Mouse (Mus musculus): ENCODE measurements around the gene Naif1. TPM values are rescaled to one million over a fixed set of nuclear protein-coding genes. Genes with fewer than 3 reads are reported as not detected.

Gene Naif1
- total and polyA plus RNA-seq, 3 experiments: 2.7 to 6.5 (median 3.5) TPM

DNA sequence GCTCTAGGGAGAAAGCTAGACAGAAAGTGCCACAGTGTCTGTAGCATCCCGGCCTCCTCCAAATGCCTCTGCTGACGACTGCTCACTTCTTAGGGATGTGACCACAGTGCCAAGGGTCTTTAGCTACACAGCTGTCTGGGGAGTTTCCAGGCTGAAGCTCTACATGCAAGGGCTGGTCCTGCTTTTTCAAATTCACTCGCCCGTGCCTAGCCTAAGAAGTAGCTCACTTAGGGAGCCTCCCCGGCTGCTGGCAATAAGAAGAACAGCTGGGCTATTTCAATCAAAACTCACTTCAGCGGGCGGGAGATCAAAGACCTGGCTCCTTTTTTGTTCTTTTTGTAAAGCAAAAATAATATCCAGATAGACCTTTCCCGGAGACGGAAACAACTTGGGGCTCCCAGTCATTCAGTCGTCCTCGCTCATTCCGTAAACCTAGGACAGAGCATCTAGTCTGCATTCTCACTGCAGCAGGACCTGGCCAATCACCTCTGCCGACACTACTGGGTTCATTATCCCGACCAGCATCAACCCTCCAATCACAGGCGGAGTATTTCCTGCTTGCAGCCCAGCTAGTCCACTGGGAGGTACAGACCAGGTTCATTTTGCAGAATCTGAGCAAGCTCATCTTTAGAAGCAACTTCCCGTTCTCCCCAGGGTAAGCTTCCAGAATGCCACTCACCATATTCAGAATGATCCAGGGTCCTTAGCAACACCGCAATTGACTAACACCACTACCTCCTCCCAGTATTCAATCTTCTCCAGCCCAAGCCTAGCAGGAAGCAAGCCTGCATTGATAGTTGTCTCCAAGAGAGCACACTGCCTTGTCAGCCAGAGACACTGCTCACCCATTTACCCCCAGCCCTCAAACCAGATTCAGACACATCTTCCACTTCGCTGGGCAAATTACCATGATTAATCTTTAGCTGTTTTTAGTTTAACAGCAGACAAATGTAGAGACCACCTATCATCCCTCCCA is 19.3 kb upstream of the Naif1 start:
- dilution Hi-C loops (cut with MboI; ENCODE audit: extremely low pct_ligation_motif_present, extremely low pct_unique_long_range_greater_than_20kb, low sequenced_read_pairs): no loop called here

DNA sequence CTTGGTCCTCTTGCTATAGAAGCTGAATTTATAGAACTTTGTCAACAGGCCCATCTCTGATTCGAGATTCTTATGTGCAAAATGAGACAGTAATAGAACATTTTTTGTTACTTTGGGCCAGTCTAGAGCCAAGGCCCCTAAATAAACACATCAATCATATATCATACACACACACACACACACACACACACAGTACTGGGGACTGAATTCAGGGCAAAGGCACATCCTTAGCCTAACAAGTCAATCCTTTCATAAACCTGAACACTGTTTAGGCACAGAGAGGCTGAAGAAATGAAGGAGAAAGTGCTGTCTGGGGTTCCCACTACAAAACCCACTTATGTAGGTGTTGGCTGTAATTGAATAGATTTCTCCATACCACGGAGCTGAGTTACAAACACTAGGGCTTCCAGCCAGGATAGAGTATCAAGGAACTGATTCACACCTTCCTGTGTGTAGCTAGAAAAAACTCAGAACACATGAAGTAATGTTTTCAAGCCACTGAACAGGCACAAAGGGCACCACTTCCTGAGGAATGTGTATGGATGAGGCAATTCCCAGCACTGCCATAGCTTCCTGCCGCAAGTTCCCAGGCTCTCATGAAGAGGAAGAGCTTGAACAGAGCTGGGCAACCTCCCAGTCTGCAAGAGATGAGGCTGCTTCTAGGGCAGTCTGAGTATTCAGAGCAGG is 13.4 kb upstream of the Naif1 start:
- Histone ChIP-seq H3K36me3 (replicated peaks in 1 of 2; ENCODE audit: control insufficient read depth in 1 of 2, insufficient read depth in 1 of 2, low read length in 1 of 2) (peaks cover 0 to 31% of the 10 kb centered on the region in 2 experiments), H3K27me3 (replicated peaks) (no peaks in the 10 kb centered on the region), H3K4me3 (replicated peaks in 1 of 3; ENCODE audit: low read depth in 2 of 3, low read length in 2 of 3, poor library complexity in 1 of 3) (no peak overlapping the region), H3K4me1 (ENCODE audit: control insufficient read depth in 1 of 2, insufficient read depth in 2 of 2) (peaks cover 7 to 28% of the 10 kb centered on the region in 2 experiments; a peak in 3 of 4 replicates), H3K9ac (ENCODE audit: insufficient read depth, low read depth) (no peak overlapping the region), H3K27ac (ENCODE audit: insufficient read depth, low read depth) (no peak overlapping the region), H3K9me3 (replicated peaks; ENCODE audit: low read length) (no peaks in the 10 kb centered on the region), H3K4me2 (ENCODE audit: insufficient read depth, low read depth, poor library complexity, severe bottlenecking) (no peak overlapping the region), H3K79me2 (replicated peaks; ENCODE audit: control insufficient read depth, extremely low read depth, insufficient read depth, poor library complexity, severe bottlenecking) (peaks cover 10% of the 10 kb centered on the region; the same call in 1 of the 2 replicates)
- dilution Hi-C loops (cut with MboI; ENCODE audit: extremely low pct_ligation_motif_present, extremely low pct_unique_long_range_greater_than_20kb, low sequenced_read_pairs) (no loop called here), in situ Hi-C loops (cut with MboI; ENCODE audit: low pct_ligation_motif_present, low pct_unique_long_range_greater_than_20kb, low sequenced_read_pairs) (no loop called here)
- no peak for DNase-seq (ENCODE audit: extremely low read depth)
- no peak for TF ChIP-seq EP300 (IDR thresholded peaks at IDR 0.05; ENCODE audit: low read length)
- TF ChIP-seq POLR2A (IDR thresholded peaks at IDR 0.05; ENCODE audit: low read depth, low read length): no peak
- TF ChIP-seq SMC3 (IDR thresholded peaks at IDR 0.05; ENCODE audit: low read depth, low read length): no peak
- TF ChIP-seq POLR2AphosphoS2 (IDR thresholded peaks at IDR 0.05; ENCODE audit: low read depth, low read length): no peak
- TF ChIP-seq RAD21 (IDR thresholded peaks at IDR 0.05; ENCODE audit: low read depth, low read length): no peak
- no peak for TF ChIP-seq JUND (conservative IDR thresholded peaks at IDR 0.05; ENCODE audit: low read depth, low read length)
- TF ChIP-seq ELF1 (IDR thresholded peaks at IDR 0.05; ENCODE audit: low read depth, low read length): no peak
- no peak for TF ChIP-seq ZMIZ1 (IDR thresholded peaks at IDR 0.05; ENCODE audit: low read depth, low read length)
- no peak for TF ChIP-seq SIN3A (IDR thresholded peaks at IDR 0.05; ENCODE audit: low read length)
- no peak for TF ChIP-seq IRF4 (IDR thresholded peaks at IDR 0.05; ENCODE audit: low read depth, low read length)
- no peak for TF ChIP-seq ETS1 (conservative IDR thresholded peaks at IDR 0.05; ENCODE audit: low read depth, low read length)
- TF ChIP-seq MYC (IDR thresholded peaks at IDR 0.05; ENCODE audit: low read depth, low read length): no peak
- TF ChIP-seq ZC3H11A (IDR thresholded peaks at IDR 0.05; ENCODE audit: low read depth, low read length): no peak
- TF ChIP-seq E2F4 (IDR thresholded peaks at IDR 0.05; ENCODE audit: insufficient replicate concordance, low read depth, low read length): no peak
- TF ChIP-seq JUN (IDR thresholded peaks at IDR 0.05; ENCODE audit: insufficient read depth, low read depth, low read length): no peak

More for the DNA sequence above, 19.3 kb upstream of the Naif1 start:
- DNase-seq (ENCODE audit: extremely low read depth): no peak
- H3K27ac ChIP-seq (ENCODE audit: insufficient read depth, low read depth): no peak overlapping the region
- H3K36me3 ChIP-seq (replicated peaks in 1 of 2; ENCODE audit: control insufficient read depth in 1 of 2, insufficient read depth in 1 of 2, low read length in 1 of 2): peaks cover 0 to 22% of the 10 kb centered on the region in 2 experiments
- peaks cover 0 to 5% of the 10 kb centered on the region in 2 experiments; a peak in 1 of 4 replicates for H3K4me1 ChIP-seq (ENCODE audit: control insufficient read depth in 1 of 2, insufficient read depth in 2 of 2)
- H3K9ac ChIP-seq (ENCODE audit: insufficient read depth, low read depth): no peak overlapping the region
- H3K4me3 ChIP-seq (replicated peaks in 1 of 3; ENCODE audit: low read depth in 2 of 3, low read length in 2 of 3, poor library complexity in 1 of 3): no peak overlapping the region
- TF ChIP-seq TCF12 (IDR thresholded peaks at IDR 0.05; ENCODE audit: low read depth, low read length) (no peak), MAZ (IDR thresholded peaks at IDR 0.05; ENCODE audit: low read depth, low read length) (no peak), ZMIZ1 (IDR thresholded peaks at IDR 0.05; ENCODE audit: low read depth, low read length) (no peak), MXI1 (IDR thresholded peaks at IDR 0.05; ENCODE audit: low read depth, low read length) (no peak), ELF1 (IDR thresholded peaks at IDR 0.05; ENCODE audit: low read depth, low read length) (no peak), ZC3H11A (IDR thresholded peaks at IDR 0.05; ENCODE audit: low read depth, low read length) (no peak), SMC3 (IDR thresholded peaks at IDR 0.05; ENCODE audit: low read depth, low read length) (no peak), ETS1 (conservative IDR thresholded peaks at IDR 0.05; ENCODE audit: low read depth, low read length) (no peak), BHLHE40 (IDR thresholded peaks at IDR 0.05; ENCODE audit: low read depth, low read length) (no peak), USF1 (IDR thresholded peaks at IDR 0.05; ENCODE audit: low read depth, low read length) (no peak), E2F4 (IDR thresholded peaks at IDR 0.05; ENCODE audit: insufficient replicate concordance, low read depth, low read length) (no peak), TBP (conservative IDR thresholded peaks at IDR 0.05; ENCODE audit: low read depth, low read length) (no peak), IRF4 (IDR thresholded peaks at IDR 0.05; ENCODE audit: low read depth, low read length) (no peak)
- H3K79me2 ChIP-seq (replicated peaks; ENCODE audit: control insufficient read depth, extremely low read depth, insufficient read depth, poor library complexity, severe bottlenecking): peaks cover 1% of the 10 kb centered on the region; the same call in 1 of the 2 replicates
- H3K27me3 ChIP-seq (replicated peaks): no peaks in the 10 kb centered on the region
- in situ Hi-C loops (cut with MboI; ENCODE audit: low pct_ligation_motif_present, low pct_unique_long_range_greater_than_20kb, low sequenced_read_pairs): no loop called here
- H3K9me3 ChIP-seq (replicated peaks; ENCODE audit: low read length): no peaks in the 10 kb centered on the region
- H3K4me2 ChIP-seq (ENCODE audit: insufficient read depth, low read depth, poor library complexity, severe bottlenecking): no peak overlapping the region

Measured in CH12.LX (cell line).